Comparison of ENCODE assay signal across 23 mouse cellular contexts in the genomic region with DNA sequence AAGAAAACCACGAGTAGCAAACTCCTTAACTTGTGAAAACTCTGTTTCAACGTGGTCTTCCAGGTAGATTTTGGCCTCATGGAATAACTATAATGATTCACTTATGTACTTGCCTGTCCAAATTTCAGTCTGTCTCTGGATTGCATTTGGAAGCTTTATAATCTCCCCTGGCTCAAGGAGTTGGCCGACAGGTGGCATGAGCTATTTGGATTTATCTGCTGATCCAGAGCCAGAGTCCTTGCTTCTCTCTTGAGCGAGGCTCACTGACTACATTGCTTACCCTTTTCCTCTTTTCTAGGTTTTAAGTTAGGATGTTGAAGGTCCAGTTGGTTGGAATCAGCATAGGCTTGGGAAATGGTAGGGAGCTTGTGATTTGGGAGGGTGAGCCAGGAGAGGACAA.
A peak's percentile ranks its signal among the peaks of the same experiment; 100 is the strongest.
DNase-seq lines count a peak whose midpoint lies in the region; ATAC-seq lines count a peak whose summit lies in the region.
"Had no signal": no experiment of that assay in that cellular context is flagged by ENCODE, and none has a peak within 500 bp of the region (broad histone marks: within the 10 kb centered on the region; RNA-seq: fewer than 3 reads in every experiment).

No protein-coding gene starts in this region.

- WGBS in liver, embryonic 11.5 days: 65% methylated on average over 4 of the region's 4 CpGs
- 90% methylated on average over 4 of the region's 4 CpGs for WGBS in hindbrain, embryonic 14.5 days

- DNase-seq in brain, adult 2 months (ENCODE audit: low read depth, low spot score): peak; percentile 84
- peak; percentile 71 for DNase-seq in cerebellum, adult 11-12 months
- peak; percentile 82 for DNase-seq in cerebellum, adult 9-10 months
- DNase-seq in cerebellum, postnatal 25 days: peak; percentile 60 to 75
- no peak for DNase-seq in liver, embryonic 11.5 days (ENCODE audit: low spot score)
- DNase-seq in hindbrain, embryonic 14.5 days (ENCODE audit: low spot score): no peak
- DNase-seq in thymus, postnatal 14 days: no peak
- DNase-seq: adrenal gland, postnatal 14 days; forebrain, postnatal 0 days; gastrocnemius, adult 2 months; gastrocnemius, postnatal 25 days; heart, adult 18-20 months; heart, postnatal 14 days; kidney, adult 8-10 months had no signal

- no peaks in the 10 kb centered on the region for H3K36me3 ChIP-seq in liver, embryonic 11.5 days (ENCODE audit: control insufficient read depth, insufficient read depth, low read length)
- no peaks in the 10 kb centered on the region for H3K36me3 ChIP-seq in hindbrain, embryonic 14.5 days (replicated peaks; ENCODE audit: control insufficient read depth, insufficient read depth)
- H3K36me3 ChIP-seq: embryonic facial prominence, embryonic 10.5 days; heart, embryonic 15.5 days; hindbrain, embryonic 15.5 days had no signal

- H3K9me3 ChIP-seq in liver, embryonic 11.5 days (ENCODE audit: control insufficient read depth, low read length): no peaks in the 10 kb centered on the region
- no peaks in the 10 kb centered on the region for H3K9me3 ChIP-seq in hindbrain, embryonic 14.5 days (ENCODE audit: control insufficient read depth, low read length)
- H3K9me3 ChIP-seq: embryonic facial prominence, embryonic 10.5 days; forebrain, embryonic 13.5 days; heart, embryonic 15.5 days; hindbrain, embryonic 15.5 days had no signal

- no peak overlapping the region for H3K4me3 ChIP-seq in liver, embryonic 11.5 days (ENCODE audit: low read depth, low read length)
- no peak overlapping the region for H3K4me3 ChIP-seq in hindbrain, embryonic 14.5 days (replicated peaks; ENCODE audit: low read length)
- H3K4me3 ChIP-seq: embryonic facial prominence, embryonic 10.5 days; forebrain, embryonic 13.5 days; gastrocnemius, adult 2 months; heart, embryonic 15.5 days; hindbrain, embryonic 15.5 days had no signal

- ATAC-seq in liver, embryonic 11.5 days (replicated peaks; ENCODE audit: low FRiP score): no peak
- no peak for ATAC-seq in hindbrain, embryonic 14.5 days (ENCODE audit: low FRiP score)
- ATAC-seq: activated CD4-positive, CD25-positive, alpha-beta regulatory T cell, adult 4 months; forebrain, embryonic 13.5 days; forebrain, postnatal 0 days; intestine, embryonic 16.5 days; Patski had no signal

- no peaks in the 10 kb centered on the region for H3K27me3 ChIP-seq in liver, embryonic 11.5 days (replicated peaks; ENCODE audit: control insufficient read depth, insufficient read depth, low read length)
- H3K27me3 ChIP-seq in hindbrain, embryonic 14.5 days (ENCODE audit: control insufficient read depth, insufficient read depth, low read length): no peaks in the 10 kb centered on the region
- H3K27me3 ChIP-seq: CH12.LX; forebrain, embryonic 13.5 days; heart, embryonic 15.5 days; hindbrain, embryonic 15.5 days; Patski had no signal

- no peak overlapping the region for H3K9ac ChIP-seq in liver, embryonic 11.5 days (ENCODE audit: low read depth, low read length)
- H3K9ac ChIP-seq in hindbrain, embryonic 14.5 days: no peak overlapping the region
- H3K9ac ChIP-seq: forebrain, embryonic 13.5 days; forebrain, postnatal 0 days; heart, embryonic 15.5 days; hindbrain, embryonic 15.5 days had no signal

- H3K4me1 ChIP-seq in liver, embryonic 11.5 days (replicated peaks; ENCODE audit: control insufficient read depth, insufficient read depth, low read length): no peaks in the 10 kb centered on the region
- no peaks in the 10 kb centered on the region for H3K4me1 ChIP-seq in hindbrain, embryonic 14.5 days (replicated peaks; ENCODE audit: control insufficient read depth, insufficient read depth, low read length)
- H3K4me1 ChIP-seq: embryonic facial prominence, embryonic 10.5 days; forebrain, embryonic 13.5 days; heart, embryonic 15.5 days; hindbrain, embryonic 15.5 days had no signal

- no peak overlapping the region for H3K4me2 ChIP-seq in liver, embryonic 11.5 days
- no peak overlapping the region for H3K4me2 ChIP-seq in hindbrain, embryonic 14.5 days (replicated peaks)
- H3K4me2 ChIP-seq: forebrain, embryonic 13.5 days; heart, embryonic 11.5 days; heart, embryonic 15.5 days; hindbrain, embryonic 15.5 days had no signal

- H3K27ac ChIP-seq in liver, embryonic 11.5 days (ENCODE audit: low read depth, low read length): no peak overlapping the region
- no peak overlapping the region for H3K27ac ChIP-seq in hindbrain, embryonic 14.5 days
- H3K27ac ChIP-seq: embryonic facial prominence, embryonic 10.5 days; forebrain, embryonic 13.5 days; gastrocnemius, adult 2 months; heart, embryonic 15.5 days; hindbrain, embryonic 15.5 days had no signal

Comparison
In these comparisons a context has a peak if more than half of its experiments do, and no peak if none do; other contexts are left out.
1. DNase-seq: peak in brain, adult 2 months (single experiment), cerebellum, adult 11-12 months (single experiment), cerebellum, adult 9-10 months (single experiment) and cerebellum, postnatal 25 days (2 of 2); none in liver, embryonic 11.5 days (single experiment), hindbrain, embryonic 14.5 days (single experiment) and thymus, postnatal 14 days (single experiment).